Mouse (Mus musculus) embryonic facial prominence, embryonic 11.5 days (tissue): ENCODE measurements at regions not wholly inside any gene's neighbourhood (a gene's known extent, or its start where the extent isn't known, plus 50 kb on each side); places are given as distances from the start of the nearest gene placed in this dataset.

Source experiments
- ATAC-seq: fragments of 200-750 bp; cut with Nextera tagmentation; replicated peaks from 2 replicates; pipeline ENCODE4 v1.8.0; 2017; ENCODE audit warnings: low read depth; ENCODE audit not compliant: insufficient number of reproducible peaks, low FRiP score, low TSS enrichment
- DNase-seq: peaks from one replicate; pipeline ENCODE4 v3.0.0-alpha.2; 2015; ENCODE audit warnings: low spot score
- H3K27ac ChIP-seq: fragments of 300-500 bp; sonication (generic); replicated peaks from 2 replicates; pipeline ENCODE4 v1.5.1; 2014; ENCODE audit warnings: mild to moderate bottlenecking, low read depth, low read length, control low read depth
- H3K27me3 ChIP-seq: fragments of 300-500 bp; sonication (generic); 2 replicates; pipeline ENCODE4 v1.6.1; 2014; ENCODE audit warnings: mild to moderate bottlenecking, low read length, moderate library complexity, mixed read lengths; ENCODE audit not compliant: control insufficient read depth, insufficient read depth
- H3K36me3 ChIP-seq: fragments of 300-500 bp; sonication (generic); replicated peaks from 2 replicates; pipeline ENCODE4 v1.6.1; 2014; ENCODE audit warnings: low read depth, mild to moderate bottlenecking, low read length, moderate library complexity, mixed read lengths; ENCODE audit not compliant: control insufficient read depth, insufficient read depth
- H3K4me1 ChIP-seq: fragments of 300-500 bp; sonication (generic); 2 replicates; pipeline ENCODE4 v1.6.1; 2014; ENCODE audit warnings: low read length, mixed read lengths; ENCODE audit not compliant: control insufficient read depth, insufficient read depth
- H3K4me2 ChIP-seq: fragments of 300-500 bp; sonication (generic); 2 replicates; pipeline ENCODE4 v1.6.1; 2014; ENCODE audit warnings: low read depth, mild to moderate bottlenecking, control low read depth, low read length, moderate library complexity
- H3K4me3 ChIP-seq: fragments of 300-500 bp; sonication (generic); 2 replicates; pipeline ENCODE4 v1.5.1; 2014; ENCODE audit warnings: low read depth, low read length, control low read depth
- H3K9ac ChIP-seq: fragments of 300-500 bp; sonication (generic); replicated peaks from 2 replicates; pipeline ENCODE4 v1.6.1; 2014; ENCODE audit warnings: mild to moderate bottlenecking, control low read depth, low read length
- H3K9me3 ChIP-seq: fragments of 300-500 bp; sonication (generic); replicated peaks from 2 replicates; pipeline ENCODE4 v1.6.1; 2016; ENCODE audit warnings: mild to moderate bottlenecking, low read length, inconsistent platforms, mixed read lengths; ENCODE audit not compliant: control insufficient read depth
- WGBS: fragments of 180-500 bp; shearing (Covaris S2); extraction: QIAGEN DNeasy Blood & Tissue Kit; methylation state at CpG from one replicate; pipeline ENCODE4 v1.1.7; 2014; 5-methylcytosine and 5-hydroxymethylcytosine counted together

GRCm38 (mm10) chr2:78972288-78973117, 104.6 kb downstream of the Ube2e3 start:
- ATAC-seq = no peak
- Histone ChIP-seq H3K9me3 (no peaks in the 10 kb centered on the region), H3K4me1 (no peaks in the 10 kb centered on the region), H3K27me3 (no peaks in the 10 kb centered on the region), H3K4me2 (no peak overlapping the region), H3K27ac (no peak overlapping the region), H3K9ac (no peak overlapping the region), H3K4me3 (no peak overlapping the region), H3K36me3 (no peaks in the 10 kb centered on the region)
- 81% methylated on average over 10 of the region's 10 CpGs for WGBS
- DNase-seq = no peak

GRCm38 (mm10) chr2:78973811-78974210, 105.9 kb downstream of the Ube2e3 start:
- H3K9me3 ChIP-seq = no peaks in the 10 kb centered on the region
- ATAC-seq (no peak), DNase-seq (no peak)
- no peak overlapping the region for H3K4me2 ChIP-seq
- H3K27ac ChIP-seq = no peak overlapping the region
- WGBS = 96% methylated on average over 3 of the region's 3 CpGs
- no peaks in the 10 kb centered on the region for H3K36me3 ChIP-seq
- H3K4me1 ChIP-seq = no peaks in the 10 kb centered on the region
- H3K27me3 ChIP-seq = no peaks in the 10 kb centered on the region
- no peak overlapping the region for H3K4me3 ChIP-seq
- no peak overlapping the region for H3K9ac ChIP-seq

GRCm38 (mm10) chr2:78974683-78975392, 106.9 kb downstream of the Ube2e3 start:
- no peak overlapping the region for H3K4me2 ChIP-seq
- ATAC-seq (no peak), DNase-seq (no peak)
- no peaks in the 10 kb centered on the region for H3K9me3 ChIP-seq
- no peaks in the 10 kb centered on the region for H3K27me3 ChIP-seq
- no peak overlapping the region for H3K9ac ChIP-seq
- H3K4me3 ChIP-seq = no peak overlapping the region
- H3K36me3 ChIP-seq = no peaks in the 10 kb centered on the region
- WGBS = 87% methylated on average over 2 of the region's 2 CpGs
- H3K27ac ChIP-seq = no peak overlapping the region
- no peaks in the 10 kb centered on the region for H3K4me1 ChIP-seq

- H3K9ac ChIP-seq = no peak overlapping the region
- DNase-seq (no peak), ATAC-seq (no peak)
- WGBS = 80% methylated on average over 4 of the region's 4 CpGs
- no peaks in the 10 kb centered on the region for H3K9me3 ChIP-seq
- H3K27ac ChIP-seq = no peak overlapping the region
- H3K4me3 ChIP-seq = no peak overlapping the region
- H3K4me1 ChIP-seq = no peaks in the 10 kb centered on the region
- no peak overlapping the region for H3K4me2 ChIP-seq
- H3K36me3 ChIP-seq = no peaks in the 10 kb centered on the region
- no peaks in the 10 kb centered on the region for H3K27me3 ChIP-seq
These were observed 107.5 kb downstream of the Ube2e3 start for GRCm38 (mm10) chr2:78975393-78975774.

GRCm38 (mm10) chr2:78976084-78976483, 108.2 kb downstream of the Ube2e3 start:
- Histone ChIP-seq H3K9ac (no peak overlapping the region), H3K9me3 (no peaks in the 10 kb centered on the region), H3K36me3 (no peaks in the 10 kb centered on the region), H3K27ac (no peak overlapping the region), H3K4me3 (no peak overlapping the region), H3K4me1 (no peaks in the 10 kb centered on the region), H3K4me2 (no peak overlapping the region), H3K27me3 (no peaks in the 10 kb centered on the region)
- ATAC-seq (no peak), DNase-seq (no peak)
- WGBS = 86% methylated on average over 4 of the region's 4 CpGs

GRCm38 (mm10) chr2:78977632-78978397, 109.9 kb downstream of the Ube2e3 start:
- DNase-seq (no peak), ATAC-seq (no peak)
- Histone ChIP-seq H3K9me3 (no peaks in the 10 kb centered on the region), H3K27ac (no peak overlapping the region), H3K4me3 (no peak overlapping the region), H3K9ac (no peak overlapping the region), H3K27me3 (no peaks in the 10 kb centered on the region), H3K36me3 (no peaks in the 10 kb centered on the region), H3K4me2 (no peak overlapping the region), H3K4me1 (no peaks in the 10 kb centered on the region)
- 75% methylated on average over 5 of the region's 5 CpGs for WGBS

GRCm38 (mm10) chr2:78980019-78980418, 112.1 kb downstream of the Ube2e3 start:
- no peak for DNase-seq
- Histone ChIP-seq H3K4me3 (no peak overlapping the region), H3K9ac (no peak overlapping the region), H3K4me1 (no peaks in the 10 kb centered on the region), H3K9me3 (no peaks in the 10 kb centered on the region), H3K4me2 (no peak overlapping the region), H3K27ac (no peak overlapping the region), H3K27me3 (no peaks in the 10 kb centered on the region), H3K36me3 (no peaks in the 10 kb centered on the region)
- WGBS = 76% methylated on average over 5 of the region's 5 CpGs
- no peak for ATAC-seq
